Mouse (Mus musculus) kidney, embryonic 14.5 days (tissue): ENCODE measurements around the gene Fam186a. TPM values are rescaled to one million over a fixed set of nuclear protein-coding genes. Genes with fewer than 3 reads are reported as not detected.

Experiments used
- polyA plus RNA-seq: library from polyadenylated mRNA; unstranded; fragments of >200 nt; fragmentation: Nextera tagmentation; extraction: Ambion mirVana; gene quantifications from 2 replicates; pipeline ENCODE4 v1.2.1, GENCODE M21; 2014

Gene Fam186a
- polyA plus RNA-seq, 1 experiment from 2014 or later: not detected

Other genes starting within 250 kb of the Fam186a start
- 2.0 and 3.1 TPM in 2 replicates for gene Gpd1, start 249.5 kb downstream of the Fam186a start, polyA plus RNA-seq
- 184 and 218 TPM in 2 replicates for gene Cox14, start 241.4 kb downstream of the Fam186a start, polyA plus RNA-seq
- gene Cers5, start 194.2 kb downstream of the Fam186a start, polyA plus RNA-seq: 74.9 and 87.7 TPM in 2 replicates
- 23.4 and 43.5 TPM in 2 replicates for gene Lima1, start 91.6 kb downstream of the Fam186a start, polyA plus RNA-seq
- gene Larp4, start 3.0 kb upstream of the Fam186a start, polyA plus RNA-seq: 33.3 and 49.3 TPM in 2 replicates
- gene Dip2b, start 71.6 kb upstream of the Fam186a start, polyA plus RNA-seq: 15.2 and 20.7 TPM in 2 replicates